Mouse (Mus musculus) hindbrain, embryonic 11.5 days (tissue): ENCODE results near the gene Prrt1. TPM values are rescaled to one million over a fixed set of nuclear protein-coding genes. Genes with fewer than 3 reads are reported as not detected.
A peak's percentile ranks its signal among the peaks of the same experiment; 100 is the strongest.

ENCODE experiments used
- ATAC-seq: fragments of 200-750 bp; cut with Nextera tagmentation; 2 replicates; pipeline ENCODE4 v1.8.0; 2017; ENCODE audit warnings: mild to moderate bottlenecking, moderate TSS enrichment, moderate library complexity; ENCODE audit not compliant: low FRiP score
- DNase-seq: peaks from one replicate; pipeline ENCODE4 v3.0.0-alpha.2; 2015; ENCODE audit warnings: low spot score
- H3K27ac ChIP-seq: fragments of 300-500 bp; sonication (generic); 2 replicates; pipeline ENCODE4 v1.5.1; 2014; ENCODE audit warnings: mild to moderate bottlenecking, low read depth, low read length
- H3K27me3 ChIP-seq: fragments of 300-500 bp; sonication (generic); 2 replicates; pipeline ENCODE4 v1.6.1; 2014; ENCODE audit warnings: mild to moderate bottlenecking, low read length, moderate library complexity, mixed read lengths; ENCODE audit not compliant: control insufficient read depth, insufficient read depth
- H3K36me3 ChIP-seq: fragments of 300-500 bp; sonication (generic); 2 replicates; pipeline ENCODE4 v1.6.1; 2014; ENCODE audit warnings: mild to moderate bottlenecking, low read length, moderate library complexity, mixed read lengths; ENCODE audit not compliant: control insufficient read depth, insufficient read depth
- H3K4me1 ChIP-seq: fragments of 300-500 bp; sonication (generic); replicated peaks from 2 replicates; pipeline ENCODE4 v1.6.1; 2014; ENCODE audit warnings: low read length, mixed read lengths; ENCODE audit not compliant: control insufficient read depth, insufficient read depth
- H3K4me2 ChIP-seq: fragments of 300-500 bp; sonication (generic); replicated peaks from 2 replicates; pipeline ENCODE4 v1.6.1; 2014; ENCODE audit warnings: mild to moderate bottlenecking, low read depth, low read length
- H3K4me3 ChIP-seq: fragments of 300-500 bp; sonication (generic); 2 replicates; pipeline ENCODE4 v1.5.1; 2014; ENCODE audit warnings: low read depth, low read length
- H3K9ac ChIP-seq: fragments of 300-500 bp; sonication (generic); 2 replicates; pipeline ENCODE4 v1.6.1; 2014; ENCODE audit warnings: low read depth, low read length
- H3K9me3 ChIP-seq: fragments of 300-500 bp; sonication (generic); 2 replicates; pipeline ENCODE4 v1.6.1; 2016; ENCODE audit warnings: low read length; ENCODE audit not compliant: control insufficient read depth
- WGBS: fragments of 180-500 bp; shearing (Covaris S2); extraction: QIAGEN DNeasy Blood & Tissue Kit; methylation state at CpG from one replicate; pipeline ENCODE4 v1.1.7; 2014; 5-methylcytosine and 5-hydroxymethylcytosine counted together
- polyA plus RNA-seq: library from polyadenylated mRNA; unstranded; fragments of >200 nt; fragmentation: Nextera tagmentation; extraction: Ambion mirVana; gene quantifications from 2 replicates; pipeline ENCODE4 v1.2.1, GENCODE M21; 2014

The Prrt1 gene
- polyA plus RNA-seq, 1 experiment from 2014 or later: 2.0 TPM

- H3K4me1 ChIP-seq: no peaks in the 10 kb centered on the region
- H3K27me3 ChIP-seq: peaks cover 12% of the 10 kb centered on the region; the same call in 1 of the 2 replicates
- DNase-seq: no peak
- no peak overlapping the region for H3K4me3 ChIP-seq
- no peak overlapping the region for H3K4me2 ChIP-seq
- no peak overlapping the region for H3K9ac ChIP-seq
- H3K27ac ChIP-seq: no peak overlapping the region
- H3K36me3 ChIP-seq: no peaks in the 10 kb centered on the region
- H3K9me3 ChIP-seq: no peaks in the 10 kb centered on the region
- no peak for ATAC-seq
- WGBS: 63% methylated on average over 3 of the region's 3 CpGs
These were observed 30.5 kb downstream of the Prrt1 start for GRCm38 (mm10) chr17:34659897-34660214.

- no peaks in the 10 kb centered on the region for H3K4me1 ChIP-seq
- no peak overlapping the region for H3K4me2 ChIP-seq
- no peaks in the 10 kb centered on the region for H3K9me3 ChIP-seq
- H3K27me3 ChIP-seq: peaks cover 12% of the 10 kb centered on the region; the same call in 1 of the 2 replicates
- H3K27ac ChIP-seq: no peak overlapping the region
- no peak for ATAC-seq
- no peak overlapping the region for H3K9ac ChIP-seq
- 49% methylated on average over 10 of the region's 11 CpGs for WGBS
- no peak overlapping the region for H3K4me3 ChIP-seq
- DNase-seq: no peak
- no peaks in the 10 kb centered on the region for H3K36me3 ChIP-seq
These were observed 31.0 kb downstream of the Prrt1 start for GRCm38 (mm10) chr17:34660259-34660820.

DNA sequence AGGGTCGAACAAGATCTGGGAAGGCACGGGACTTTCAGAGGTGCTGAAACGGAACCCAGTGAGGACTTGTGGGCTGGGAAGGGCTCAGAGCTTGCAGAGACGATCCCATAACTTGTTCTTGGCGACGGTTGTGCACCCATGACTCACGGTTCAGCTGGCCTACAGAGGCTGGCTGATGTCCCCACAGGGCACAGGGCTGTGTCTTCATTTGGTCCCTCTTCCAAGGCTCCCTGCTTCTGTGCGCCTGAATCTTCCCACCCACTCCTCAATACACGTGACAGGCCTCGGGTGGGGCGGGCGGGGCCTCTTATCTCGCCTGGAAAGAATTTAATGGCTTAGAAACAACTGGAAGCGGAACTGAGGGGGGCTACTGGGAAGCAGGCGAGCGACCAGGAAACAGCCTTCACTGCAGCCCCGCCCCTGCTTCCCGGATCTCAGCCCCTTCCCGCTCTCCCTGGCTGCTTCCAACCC, 31.8 kb downstream of the Prrt1 start:
- no peaks in the 10 kb centered on the region for H3K9me3 ChIP-seq
- no peak overlapping the region; the same call in 1 of the 2 replicates for H3K9ac ChIP-seq
- ATAC-seq (no peak), DNase-seq (no peak)
- H3K36me3 ChIP-seq: no peaks in the 10 kb centered on the region
- H3K4me2 ChIP-seq: no peak overlapping the region
- 15% methylated on average over 19 of the region's 19 CpGs for WGBS
- no peak overlapping the region for H3K4me3 ChIP-seq
- no peak overlapping the region for H3K27ac ChIP-seq
- peaks cover 12% of the 10 kb centered on the region; the same call in 1 of the 2 replicates for H3K27me3 ChIP-seq
- no peaks in the 10 kb centered on the region for H3K4me1 ChIP-seq

DNA sequence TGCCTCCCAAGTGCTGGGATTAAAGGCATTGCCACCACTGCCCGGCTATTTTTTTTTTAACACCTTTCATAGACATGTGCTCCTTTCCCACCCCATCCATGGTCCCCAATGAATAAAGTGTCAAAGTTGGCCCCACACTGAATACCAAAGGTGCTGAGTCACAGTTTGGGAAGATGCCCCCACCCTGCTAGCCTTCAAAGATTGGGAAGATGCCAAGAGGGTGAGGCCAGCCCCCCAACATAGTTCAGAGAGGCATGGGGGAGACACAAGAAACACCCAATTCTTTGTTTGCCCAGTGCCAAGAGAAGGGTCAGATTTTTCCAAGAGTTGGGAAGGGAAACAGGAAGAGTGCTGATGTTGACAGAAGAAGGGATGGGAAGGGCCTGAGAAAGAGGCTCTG, 33.1 kb downstream of the Prrt1 start:
- no peak overlapping the region for H3K4me3 ChIP-seq
- ATAC-seq: no peak
- H3K36me3 ChIP-seq: no peaks in the 10 kb centered on the region
- no peaks in the 10 kb centered on the region for H3K4me1 ChIP-seq
- H3K27me3 ChIP-seq: peaks cover 12% of the 10 kb centered on the region; the same call in 1 of the 2 replicates
- WGBS: 96% methylated on average over 1 of the region's 1 CpGs
- H3K4me2 ChIP-seq: no peak overlapping the region
- H3K9ac ChIP-seq: no peak overlapping the region
- no peak for DNase-seq
- H3K9me3 ChIP-seq: no peaks in the 10 kb centered on the region
- H3K27ac ChIP-seq: no peak overlapping the region

DNA sequence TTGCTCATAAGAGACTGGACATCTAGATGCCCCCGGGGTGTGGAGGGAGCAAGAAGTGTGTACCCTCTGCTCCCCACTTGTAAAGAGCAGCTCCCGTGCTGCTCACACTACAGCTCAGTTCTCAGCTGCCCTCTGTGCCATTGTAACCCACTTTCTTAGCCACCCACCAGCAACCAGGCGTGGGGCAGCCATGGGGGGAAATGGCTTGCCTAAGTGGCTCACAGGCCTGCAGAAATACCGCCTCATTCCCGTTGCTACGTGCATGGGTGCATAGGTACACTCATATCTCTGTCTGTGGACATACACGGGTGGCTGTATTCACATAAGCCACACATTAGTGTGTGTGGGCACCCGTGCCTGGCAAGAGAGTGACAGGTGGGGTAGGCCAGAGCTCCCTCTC, 33.6 kb downstream of the Prrt1 start:
- no peak overlapping the region for H3K4me2 ChIP-seq

DNA sequence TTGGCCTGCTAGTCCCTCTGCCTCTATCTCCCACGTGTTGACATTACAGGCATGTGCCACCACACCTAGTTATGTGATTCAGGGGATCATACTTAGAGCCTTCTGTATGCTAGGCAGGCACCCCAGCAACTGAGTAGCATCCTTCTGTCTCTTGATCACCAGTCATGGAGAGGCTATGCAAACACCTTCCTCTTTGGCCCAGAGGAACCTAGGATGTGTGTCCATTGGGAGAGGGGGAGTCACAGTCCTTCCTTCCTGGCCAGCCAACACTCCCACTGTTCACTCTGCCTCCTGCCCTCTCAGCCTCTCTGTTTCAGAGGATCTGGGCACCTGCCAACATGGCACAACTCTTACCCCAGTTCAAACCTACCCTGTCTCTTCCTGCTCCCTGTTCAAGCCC, 34.2 kb downstream of the Prrt1 start:
- Histone ChIP-seq H3K36me3 (no peaks in the 10 kb centered on the region), H3K4me2 (no peak overlapping the region), H3K4me1 (no peaks in the 10 kb centered on the region), H3K4me3 (no peak overlapping the region), H3K9ac (no peak overlapping the region), H3K27me3 (peaks cover 12% of the 10 kb centered on the region; the same call in 1 of the 2 replicates), H3K9me3 (no peaks in the 10 kb centered on the region), H3K27ac (no peak overlapping the region)
- 58% methylated on average over 1 of the region's 1 CpGs for WGBS
- ATAC-seq (no peak), DNase-seq (no peak)

More for the DNA sequence above, 33.6 kb downstream of the Prrt1 start:
- Histone ChIP-seq H3K9ac (no peak overlapping the region), H3K4me3 (no peak overlapping the region), H3K36me3 (no peaks in the 10 kb centered on the region), H3K27ac (no peak overlapping the region), H3K9me3 (no peaks in the 10 kb centered on the region), H3K4me1 (no peaks in the 10 kb centered on the region), H3K27me3 (peaks cover 12% of the 10 kb centered on the region; the same call in 1 of the 2 replicates)
- 81% methylated on average over 8 of the region's 8 CpGs for WGBS
- ATAC-seq: no peak
- no peak for DNase-seq

- H3K4me1 ChIP-seq: no peaks in the 10 kb centered on the region
- H3K4me2 ChIP-seq: no peak overlapping the region
- H3K9ac ChIP-seq: no peak overlapping the region
- no peak for ATAC-seq
- peaks cover 12% of the 10 kb centered on the region; the same call in 1 of the 2 replicates for H3K27me3 ChIP-seq
- H3K27ac ChIP-seq: no peak overlapping the region
- DNase-seq: no peak
- WGBS: 86% methylated on average over 7 of the region's 7 CpGs
- no peaks in the 10 kb centered on the region for H3K9me3 ChIP-seq
- H3K36me3 ChIP-seq: no peaks in the 10 kb centered on the region
- no peak overlapping the region for H3K4me3 ChIP-seq
These were observed 35.1 kb downstream of the Prrt1 start for GRCm38 (mm10) chr17:34664472-34664871.

DNA sequence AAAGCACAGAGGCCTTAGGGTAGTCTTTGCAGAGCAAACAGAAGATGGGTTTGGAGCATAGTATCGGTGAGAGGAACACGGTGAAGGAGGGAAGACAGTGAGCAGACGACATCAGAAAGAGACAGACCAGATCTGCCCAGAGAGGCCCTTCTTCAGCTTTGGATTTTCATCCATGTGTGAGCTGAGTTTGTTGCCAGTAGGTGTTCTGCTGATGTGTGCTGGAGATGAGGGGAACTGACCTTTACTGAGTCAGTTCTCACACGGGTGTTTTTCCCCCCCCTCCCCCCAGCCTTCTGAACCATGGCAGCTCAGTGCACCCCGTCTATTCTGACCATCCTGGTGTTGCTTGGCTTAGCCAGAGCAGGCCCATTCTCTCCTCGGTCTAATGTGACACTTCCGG, 40.9 kb downstream of the Prrt1 start, which contains the start of gene Tnxb:
Gene Tnxb (plus strand): TSS at position 301 of the 400 bp plus-strand sequence.
- Histone ChIP-seq H3K9me3 (no peaks in the 10 kb centered on the region), H3K4me3 (peak within 1 kb of the TSS; percentile 38), H3K27ac (no peak within 1 kb of the TSS), H3K4me2 (peak within 1 kb of the TSS; percentile 76), H3K4me1 (peaks cover 10% of the 10 kb centered on the region; the same call in 1 of the 2 replicates), H3K27me3 (peaks cover 38% of the 10 kb centered on the region), H3K36me3 (no peaks in the 10 kb centered on the region), H3K9ac (peak within 1 kb of the TSS; percentile 42)
- DNase-seq (no peak), ATAC-seq (no peak)
- WGBS: 65% methylated on average over 7 of the region's 7 CpGs
